Mouse (Mus musculus) bone marrow, adult 2 months (tissue): ENCODE measurements around the gene Baz2b.

Experiments used
- CTCF ChIP-seq: fragments of 200-500 bp; IDR thresholded peaks from 2 replicates; pipeline ENCODE4 v1.5.1; 2011; ENCODE audit warnings: low read length, control low read depth; ENCODE audit not compliant: control insufficient read depth, insufficient read depth
- POLR2A ChIP-seq: fragments of 200-500 bp; IDR thresholded peaks from 2 replicates; pipeline ENCODE4 v1.6.1; 2011; ENCODE audit warnings: low read depth, mild to moderate bottlenecking, control low read depth, low read length, borderline replicate concordance; ENCODE audit not compliant: control insufficient read depth

DNA sequence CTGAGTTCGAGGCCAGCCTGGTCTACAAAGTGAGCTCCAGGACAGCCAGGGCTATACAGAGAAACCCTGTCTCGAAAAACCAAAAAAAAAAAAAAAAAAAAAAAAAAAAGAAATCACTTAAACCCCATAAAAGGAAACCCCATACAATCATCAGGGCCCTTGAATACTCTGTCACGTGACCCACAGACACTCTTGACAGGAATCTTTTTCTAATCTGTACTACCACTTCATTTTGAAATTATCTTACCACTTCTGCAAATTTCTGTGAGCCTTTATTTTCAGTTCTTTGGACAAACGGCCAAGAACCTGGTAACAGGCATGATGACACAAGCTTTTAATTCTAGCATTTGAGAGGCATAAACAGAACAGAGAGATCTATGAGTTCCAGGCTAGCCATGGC is 34.6 kb downstream of the Baz2b start:
- TF ChIP-seq CTCF (no peak), POLR2A (no peak)
